Mouse (Mus musculus) hindlimb bud, embryonic 11.5 days (tissue): ENCODE data around the gene Tmem209.

Experiments used
- DNase-seq: peaks from one replicate; pipeline ENCODE4 v3.0.0-alpha.2; 2012; ENCODE audit warnings: low read depth, low spot score; ENCODE audit errors: extremely low spot score

Gene Tmem209

GRCm38 (mm10) chr6:30509265-30510239 is at the start of gene Tmem209, which contains the start of gene Ssmem1:
Gene Tmem209, minus strand, starts transcription at chr6:30509783.
Gene Ssmem1, plus strand, starts transcription at chr6:30509849.
- peak; percentile 94 for DNase-seq

DNA sequence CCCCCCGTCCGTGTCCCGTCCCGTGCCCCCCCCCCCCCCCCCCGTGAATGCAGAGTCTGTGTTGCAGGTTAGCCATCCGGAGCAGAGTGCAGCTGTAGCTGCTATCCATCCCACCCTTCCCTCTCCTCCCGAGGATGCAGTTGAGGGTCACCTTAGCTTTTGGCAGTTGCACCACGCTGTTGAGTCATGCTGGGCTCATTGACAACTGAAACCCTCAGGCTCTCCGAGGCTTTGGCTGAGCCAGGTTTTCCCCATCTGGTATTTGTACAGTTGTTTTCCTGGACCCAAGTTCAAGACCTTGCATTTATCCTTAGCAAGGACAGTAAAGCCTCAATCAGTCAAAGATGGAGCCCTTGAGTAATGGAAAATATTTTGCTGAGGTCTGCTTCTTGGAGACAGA is 46.5 kb upstream of the Tmem209 start:
- no peak for DNase-seq

DNA sequence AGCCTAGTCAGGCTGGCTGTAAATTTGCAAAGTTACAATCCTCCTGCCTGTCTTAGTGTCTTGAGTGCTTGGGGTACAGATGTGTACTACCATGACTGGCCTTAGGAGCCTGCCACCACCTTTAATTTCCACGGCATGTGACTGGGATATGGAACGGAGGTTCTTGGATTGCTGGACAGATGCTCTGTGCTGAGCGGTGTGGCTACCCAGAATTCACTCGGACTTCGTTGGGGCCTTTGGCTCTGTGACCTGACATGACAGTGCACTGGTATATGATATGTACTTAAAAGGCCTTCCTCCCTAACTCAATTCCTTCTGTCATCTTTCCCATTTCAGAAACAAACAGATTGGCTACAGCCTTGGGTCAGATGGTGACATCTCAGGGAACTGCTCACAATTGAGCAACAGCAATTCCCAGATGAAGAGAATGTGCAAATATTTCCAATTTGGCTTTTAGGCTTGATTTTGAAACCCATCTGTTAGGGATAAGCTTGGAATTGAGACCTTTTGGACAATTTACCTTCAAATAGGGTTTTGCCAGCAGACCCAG is 45.1 kb upstream of the Tmem209 start:
- no peak for DNase-seq

- DNase-seq, result no peak
Observed at GRCm38 (mm10) chr6:30554092-30554491, 44.5 kb upstream of the Tmem209 start.

DNA sequence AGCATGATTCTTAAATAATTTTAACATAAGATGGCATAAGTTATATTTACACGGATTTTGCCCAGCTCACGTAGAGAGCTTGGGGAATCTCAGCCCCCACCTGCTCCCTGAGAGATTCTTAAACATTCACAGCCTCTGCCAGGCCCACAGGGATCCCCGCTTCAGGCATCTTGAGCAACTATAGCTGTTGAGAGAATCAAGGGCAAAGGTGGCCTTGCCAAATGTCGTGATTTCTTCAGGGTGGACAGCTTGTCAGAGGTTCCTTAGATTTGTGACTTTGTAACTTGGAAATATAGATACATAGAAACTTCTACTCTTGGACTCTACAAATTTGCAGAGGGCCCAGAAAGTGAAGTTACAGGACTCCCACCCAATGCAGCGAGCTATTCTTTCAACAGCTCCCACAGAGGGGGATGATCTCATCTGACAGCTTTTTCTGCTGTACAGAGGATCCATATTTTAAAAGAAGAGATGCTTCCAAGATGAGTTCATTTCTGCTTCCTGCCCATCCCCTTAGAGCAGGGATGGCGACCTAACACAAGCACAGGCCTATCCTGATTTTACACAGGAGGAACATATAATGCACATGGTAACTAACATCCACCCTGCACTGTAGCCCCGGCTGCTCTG is 43.9 kb upstream of the Tmem209 start:
- DNase-seq, result no peak

DNA sequence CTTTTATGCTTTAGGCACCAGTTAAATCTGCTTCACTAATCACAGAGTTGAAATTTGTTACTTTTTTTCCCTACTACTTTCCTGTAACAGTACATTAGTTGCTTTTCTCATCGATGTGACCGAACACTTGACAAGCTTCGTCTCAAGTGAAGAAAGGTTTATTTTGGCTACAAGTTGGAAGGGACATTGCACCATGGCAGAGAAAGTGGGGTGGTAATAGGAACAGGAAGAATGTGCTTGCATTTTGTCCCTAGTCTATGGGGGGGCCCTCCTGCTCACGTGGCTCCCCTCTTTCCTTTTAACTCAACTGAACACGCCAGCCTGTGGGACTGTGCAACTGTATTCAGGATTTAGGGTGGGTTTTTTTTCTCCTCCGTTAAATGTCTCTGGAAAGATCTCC is 43.0 kb upstream of the Tmem209 start:
- DNase-seq, result no peak

DNA sequence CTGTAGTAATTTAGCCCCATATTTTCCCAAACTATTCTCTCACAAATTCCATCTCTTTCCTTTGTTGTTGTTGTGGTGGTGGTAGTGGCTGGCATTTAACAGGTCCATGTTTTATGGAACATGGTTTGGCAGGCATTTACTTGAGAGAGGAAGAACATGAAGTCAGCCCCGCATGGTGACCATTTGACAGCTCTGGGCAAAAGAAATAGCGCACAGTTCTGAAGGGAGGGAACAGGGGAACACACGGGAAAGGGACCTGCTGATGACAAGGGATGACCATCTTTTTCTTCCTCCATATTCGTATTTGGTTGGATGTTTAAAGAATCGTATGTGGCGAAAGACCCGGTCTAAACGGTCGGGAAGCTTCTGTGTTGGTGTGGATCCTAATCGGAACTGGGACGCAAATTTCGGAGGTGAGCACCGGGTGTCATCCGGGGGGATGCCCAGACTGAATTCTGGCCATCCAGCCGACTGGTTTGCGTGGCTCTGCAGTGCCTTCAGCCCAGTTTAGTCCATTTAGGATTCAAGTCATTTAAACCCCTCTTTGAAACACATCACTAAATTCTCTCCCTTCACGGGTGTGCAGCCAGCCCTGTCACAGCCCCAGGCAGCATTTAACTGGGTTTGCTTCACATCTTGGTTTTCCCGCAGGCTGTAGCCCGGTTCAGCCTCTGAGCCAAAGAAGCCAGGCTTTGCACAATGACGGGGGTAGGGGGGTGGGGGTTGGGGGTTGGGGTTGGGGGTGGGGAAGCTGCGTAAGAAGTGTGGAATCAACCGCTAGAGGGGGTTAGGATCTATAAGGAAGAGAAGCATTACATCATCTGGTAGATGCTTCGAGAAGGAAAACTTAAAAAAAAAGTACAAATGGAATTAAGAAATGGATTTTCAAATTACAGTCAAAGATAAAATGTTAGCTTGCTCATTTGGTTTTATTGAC is 42.3 kb upstream of the Tmem209 start:
- DNase-seq, result no peak

- DNase-seq, result no peak
Observed at GRCm38 (mm10) chr6:30551193-30551515, 41.6 kb upstream of the Tmem209 start.

DNA sequence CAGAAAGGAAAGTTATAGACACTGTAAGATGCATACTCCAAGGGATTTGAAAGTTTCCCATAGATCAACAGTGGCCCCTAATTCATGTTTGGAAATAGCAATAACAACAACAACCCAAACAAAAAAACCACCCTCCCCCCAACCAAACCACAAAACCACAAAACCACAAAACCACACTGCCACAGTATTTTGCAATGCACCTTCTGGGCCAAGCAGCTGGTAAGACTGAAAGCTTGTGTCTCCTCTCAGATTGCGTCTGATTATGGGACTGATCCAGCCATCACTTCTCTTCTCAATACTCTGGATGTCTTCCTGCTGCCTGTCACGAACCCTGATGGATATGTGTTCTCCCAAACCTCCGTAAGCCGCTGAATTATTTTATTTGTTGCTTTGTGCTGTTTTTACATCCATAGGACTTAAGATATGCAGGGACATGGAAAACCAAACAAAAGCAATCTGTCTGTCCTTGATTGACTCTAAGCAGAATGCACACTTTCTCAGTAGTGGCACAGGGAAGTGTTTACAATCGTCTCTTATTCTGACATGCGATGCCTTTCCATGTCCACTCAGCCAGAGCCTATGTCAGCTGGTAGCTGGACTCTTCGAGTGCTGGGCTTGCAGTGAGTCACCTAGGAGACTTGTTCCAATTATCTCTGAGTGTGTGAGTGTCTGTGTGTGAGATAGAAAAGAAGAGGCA is 41.1 kb upstream of the Tmem209 start:
- no peak for DNase-seq

DNA sequence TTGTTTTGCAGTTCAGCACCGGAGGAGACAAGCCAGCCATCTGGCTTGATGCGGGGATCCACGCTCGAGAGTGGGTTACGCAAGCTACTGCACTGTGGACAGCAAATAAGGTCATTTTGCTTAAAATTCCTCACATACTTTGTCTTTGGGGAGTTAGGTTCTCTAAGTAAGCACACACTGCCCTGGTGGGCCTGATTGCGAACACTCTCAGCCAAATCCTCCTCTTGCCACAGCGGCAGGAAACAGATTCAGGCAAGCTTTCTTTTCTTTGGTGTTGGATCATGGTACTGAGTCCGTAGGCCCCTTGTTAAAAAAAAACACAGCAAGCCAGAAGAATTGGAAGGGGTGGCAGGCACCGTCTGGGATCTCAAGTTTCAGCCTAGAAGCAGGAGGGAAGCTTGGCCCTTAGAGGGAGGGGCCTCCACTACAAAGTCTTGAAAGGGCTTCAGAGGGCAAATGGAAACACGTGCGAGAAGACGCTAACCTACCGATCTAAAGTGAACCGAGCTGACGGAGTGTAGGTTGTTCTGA is 39.7 kb upstream of the Tmem209 start:
- no peak for DNase-seq

- no peak for DNase-seq
Observed at GRCm38 (mm10) chr6:30547656-30548306, 38.2 kb upstream of the Tmem209 start.

DNA sequence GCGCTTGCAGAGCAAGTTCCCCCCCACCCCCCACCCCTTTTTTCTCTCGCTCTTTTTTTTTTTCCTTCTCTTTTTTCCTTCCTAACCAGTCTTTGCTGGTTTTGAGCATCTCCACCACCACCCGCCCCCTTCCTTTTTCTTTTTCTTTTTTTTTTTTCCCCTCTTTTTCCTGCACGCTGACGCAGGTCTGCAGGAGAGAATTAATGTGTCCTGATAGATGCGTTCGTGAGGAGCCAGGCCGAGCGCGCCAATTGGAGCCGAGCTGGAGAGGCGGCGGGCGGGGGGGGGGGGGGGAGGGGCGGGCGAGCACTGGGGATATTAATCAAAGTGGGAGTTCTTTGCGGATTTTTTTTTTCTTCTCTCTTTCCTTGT is 37.7 kb upstream of the Tmem209 start:
- no peak for DNase-seq

- DNase-seq, result no peak
Observed at GRCm38 (mm10) chr6:30546571-30547273, 37.1 kb upstream of the Tmem209 start.

DNA sequence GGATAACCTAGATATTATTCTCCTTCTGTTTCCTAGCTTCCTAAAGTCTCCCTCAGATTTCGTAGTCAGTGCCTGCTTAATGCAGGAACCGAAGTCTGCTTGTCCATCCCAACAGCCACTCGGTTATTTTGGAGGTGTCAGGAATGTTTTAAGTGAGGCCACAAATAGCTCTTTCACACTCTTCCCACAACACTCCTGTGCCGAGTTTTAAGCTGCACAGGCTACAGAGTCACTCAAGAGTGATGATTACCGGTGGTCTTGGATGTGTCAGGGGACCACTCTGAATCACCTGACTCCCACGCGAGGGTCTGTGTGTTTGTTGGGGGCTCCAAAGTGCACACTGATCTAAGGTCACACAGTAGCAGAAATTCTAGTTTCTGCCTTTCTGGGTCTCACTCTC is 36.1 kb upstream of the Tmem209 start:
- DNase-seq, result no peak

DNA sequence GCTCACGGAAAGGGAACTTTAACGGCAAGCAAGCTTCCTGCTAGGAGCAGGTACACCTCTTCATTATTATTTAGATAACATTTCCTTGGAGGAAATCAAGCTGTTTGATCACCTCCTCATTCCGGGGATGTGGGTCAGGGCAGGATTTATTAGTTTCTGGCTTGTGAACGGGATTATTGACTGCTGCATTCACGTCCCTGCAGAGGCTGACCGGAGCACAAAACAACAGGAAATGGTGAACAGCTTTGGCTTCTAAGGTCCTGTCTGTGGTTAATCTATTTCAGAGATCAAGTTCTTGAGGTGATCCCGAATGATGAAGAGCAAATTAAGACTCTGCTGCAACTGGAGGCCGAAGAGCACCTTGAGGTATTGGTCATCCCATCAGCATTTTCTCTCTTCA is 34.3 kb upstream of the Tmem209 start:
- no peak for DNase-seq

DNA sequence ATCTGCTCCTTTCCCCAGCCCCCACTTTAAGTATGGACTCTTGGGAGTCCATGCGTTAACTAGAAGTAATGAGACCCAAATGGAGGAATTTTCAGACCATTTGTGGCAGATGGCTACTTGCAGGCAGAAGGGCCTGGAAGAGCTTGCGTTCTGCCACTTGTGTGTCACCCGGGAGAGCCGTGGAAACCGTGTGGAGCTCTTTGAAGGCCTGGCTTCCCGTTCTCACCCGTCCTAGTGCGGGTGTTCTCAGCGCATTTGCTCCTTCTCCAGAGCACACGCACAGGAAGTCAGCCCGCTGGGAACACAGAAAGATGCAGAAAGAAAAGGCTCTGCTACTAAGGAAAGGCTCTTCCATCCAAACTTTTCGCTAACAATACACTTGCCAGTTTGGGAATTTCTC is 33.5 kb upstream of the Tmem209 start:
- DNase-seq, result no peak

DNA sequence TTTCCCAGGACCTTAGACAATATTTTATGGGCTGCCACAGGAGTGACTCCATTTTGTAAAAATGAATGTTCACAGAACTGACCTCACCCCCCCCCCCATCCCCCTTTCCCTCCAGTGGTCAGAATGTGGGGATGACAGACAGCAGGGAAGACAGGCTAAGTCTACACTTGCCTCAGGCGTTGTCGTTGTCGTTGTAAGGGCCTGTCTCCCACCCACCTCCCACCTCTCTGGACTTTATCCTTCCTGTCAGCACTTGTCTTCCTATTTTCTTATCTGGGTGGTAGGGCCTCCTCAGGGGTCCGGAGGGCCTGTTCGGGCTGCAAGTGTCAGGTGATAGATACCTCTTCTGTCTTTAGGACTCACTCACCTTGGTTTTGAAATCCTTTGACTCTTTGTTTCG is 32.7 kb upstream of the Tmem209 start:
- no peak for DNase-seq

DNA sequence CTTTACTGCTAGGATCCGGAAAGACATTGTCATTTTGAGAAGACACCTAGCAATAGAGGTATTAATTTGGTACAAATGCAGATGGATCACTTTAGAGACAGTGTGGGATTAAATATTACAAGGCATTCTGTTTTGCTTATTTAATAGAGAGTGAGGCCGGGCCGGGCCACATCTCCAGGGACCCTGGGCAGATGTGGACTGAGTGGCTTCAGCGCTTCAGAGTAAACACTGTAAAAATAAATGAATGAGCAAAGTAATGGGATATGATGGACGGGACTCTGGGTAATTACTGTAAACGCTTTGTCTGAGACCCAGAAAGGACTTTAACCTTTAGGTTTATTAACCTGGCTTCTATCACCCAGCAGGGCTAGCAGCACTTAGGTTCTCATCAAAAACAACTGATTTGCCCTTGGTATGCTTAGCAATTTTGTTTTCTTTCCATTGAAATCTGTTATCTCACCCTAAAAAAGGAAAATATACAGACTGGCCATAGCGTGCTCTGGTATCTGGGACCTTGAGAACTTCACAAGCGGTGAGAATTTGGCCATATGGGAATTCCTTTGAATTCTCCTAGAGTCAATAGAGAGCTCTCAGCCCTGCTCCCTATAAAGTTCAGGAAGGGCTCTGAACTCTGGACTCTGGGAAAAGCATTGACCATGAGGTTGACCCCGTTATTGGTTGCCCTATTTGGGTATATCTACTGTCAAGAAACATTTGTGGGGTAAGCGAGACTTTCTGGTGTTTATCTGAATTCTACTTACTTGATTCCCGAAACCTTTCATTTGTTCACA is 31.6 kb upstream of the Tmem209 start, which contains the start of gene Cpa2:
Cpa2 (plus strand) TSS at position 574 of the 791 bp plus-strand sequence.
- DNase-seq, result no peak
